Mouse (Mus musculus) 3134 (cell line): ENCODE results near the gene Kifc3.
"Not testable (repeated sequence)": the region's sequence is repeated elsewhere in the genome, so short reads cannot be mapped to it uniquely, and the experiment has no call there.

Experiments
- DNase-seq: peaks from one replicate; pipeline ENCODE4 v3.0.0-alpha.2; 2011; ENCODE audit warnings: low spot score; ENCODE audit not compliant: insufficient read length; ENCODE audit errors: extremely low read depth

Kifc3 gene

DNA sequence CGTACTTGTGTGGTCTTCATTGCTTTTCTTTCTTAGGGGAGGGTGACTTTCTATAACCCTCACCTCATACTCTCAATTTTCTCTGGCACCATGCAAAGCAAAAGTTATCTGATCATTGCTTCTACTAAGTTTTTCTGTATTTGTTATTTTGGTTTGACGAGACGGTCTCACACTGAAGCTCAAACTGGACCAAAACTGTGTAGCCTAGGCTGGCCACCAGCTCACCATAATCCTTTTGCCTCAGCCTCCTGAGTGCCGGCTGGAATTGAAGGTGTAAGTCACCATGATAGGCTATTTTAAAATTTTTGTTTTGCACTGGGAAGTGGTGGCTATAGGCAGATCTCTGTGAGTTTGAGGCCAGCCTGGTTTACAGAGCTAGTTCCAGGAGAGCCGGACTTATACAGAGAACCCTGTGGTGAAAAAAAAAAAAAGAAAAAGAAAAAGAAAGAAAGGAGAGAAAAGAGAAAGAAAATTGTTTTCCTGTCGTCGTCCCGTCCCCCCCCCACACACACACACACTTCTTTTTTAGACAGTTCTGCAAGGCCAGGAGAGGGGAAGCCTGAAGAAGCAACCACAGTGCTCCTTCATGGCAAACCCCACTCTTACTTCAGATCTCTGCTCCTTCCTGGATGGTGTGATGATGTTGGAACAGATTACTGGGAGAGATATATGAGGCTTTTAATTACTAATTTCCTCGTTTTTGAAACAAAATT, 870 bp upstream of the Kifc3 start:
- DNase-seq: no peak

GRCm38 (mm10) chr8:95202056-95202570, 499 bp downstream of the Kifc3 start:
- no peak for DNase-seq

DNA sequence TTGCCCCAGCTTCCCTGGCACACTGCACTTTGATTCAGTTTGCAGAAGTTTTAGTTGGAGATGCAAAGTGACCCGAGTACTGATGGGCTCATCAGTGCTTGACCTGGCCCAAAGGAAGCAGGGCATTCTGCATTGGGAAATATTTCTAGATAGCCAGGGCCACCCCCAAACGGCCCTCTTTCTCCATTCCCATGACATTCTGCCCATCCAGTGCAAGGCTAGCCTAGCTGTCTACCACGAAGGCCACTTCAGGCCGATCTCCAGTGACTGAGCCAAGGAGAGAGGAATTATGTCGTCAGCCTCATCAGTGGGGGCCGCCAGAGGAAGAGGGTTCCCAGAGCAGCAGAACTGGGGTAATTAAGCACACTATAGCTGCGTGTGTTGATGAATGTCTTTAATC, 1.1 kb downstream of the Kifc3 start:
- no peak for DNase-seq

GRCm38 (mm10) chr8:95200001-95200405, 2.6 kb downstream of the Kifc3 start:
- no peak for DNase-seq

GRCm38 (mm10) chr8:95195728-95196127, 6.9 kb downstream of the Kifc3 start:
- no peak for DNase-seq

DNA sequence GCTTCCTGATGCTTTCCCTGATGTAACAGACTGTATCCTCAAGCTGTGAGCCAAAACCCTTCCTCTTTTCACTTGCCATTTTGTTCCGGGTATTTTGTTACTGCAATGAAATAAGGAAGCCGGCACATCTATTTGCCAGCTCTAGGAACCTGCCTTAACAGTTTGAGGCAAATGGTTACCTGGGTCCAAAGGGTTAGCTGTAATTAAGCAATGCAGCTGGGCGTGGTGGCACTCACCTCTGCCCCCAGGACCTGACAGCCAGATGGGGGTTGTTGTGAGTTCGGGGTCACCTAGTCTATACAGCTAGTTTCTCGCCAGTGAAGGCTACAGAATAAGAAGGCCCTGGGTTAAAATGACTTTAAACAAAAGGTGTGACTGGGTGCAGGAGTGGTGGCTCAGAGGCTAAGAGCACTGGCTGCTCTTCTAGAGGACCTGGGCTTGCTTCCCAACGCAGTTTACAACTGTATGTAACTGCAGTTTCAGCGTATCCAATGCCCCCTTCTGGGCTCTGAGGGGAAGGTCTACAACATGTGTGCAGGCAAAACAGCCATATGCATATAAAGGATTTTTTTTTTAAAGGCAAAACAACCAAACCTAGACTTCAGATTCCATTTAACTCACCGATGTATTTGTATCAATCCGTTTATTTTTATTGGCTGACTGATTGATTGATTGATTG, 11.0 kb downstream of the Kifc3 start:
- DNase-seq: no peak

DNA sequence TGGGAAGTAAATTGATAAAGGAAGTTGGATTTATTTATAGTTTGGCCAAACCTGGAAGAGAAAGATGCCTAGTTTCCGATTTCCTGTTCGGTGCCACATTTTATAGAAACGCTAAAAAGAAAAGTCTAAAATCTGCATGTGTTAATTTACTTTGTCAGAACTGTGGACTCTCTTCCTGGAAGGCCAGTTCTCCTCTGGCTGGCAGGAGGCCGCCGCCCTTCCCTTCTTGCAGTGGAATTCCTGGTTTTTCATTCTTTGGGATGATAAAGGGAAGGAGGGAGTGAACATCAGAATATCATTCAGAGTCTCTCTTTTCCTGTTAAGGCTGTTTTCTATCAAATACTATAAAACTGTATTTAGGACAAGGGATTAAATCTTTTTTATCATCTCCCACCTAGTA, 15.0 kb downstream of the Kifc3 start:
- DNase-seq: no peak

- DNase-seq: no peak
These were observed 16.6 kb downstream of the Kifc3 start for GRCm38 (mm10) chr8:95185891-95186513.

- DNase-seq: no peak
These were observed 17.5 kb downstream of the Kifc3 start for GRCm38 (mm10) chr8:95185104-95185503.

- DNase-seq: no peak
These were observed 18.4 kb downstream of the Kifc3 start for GRCm38 (mm10) chr8:95184171-95184570.

GRCm38 (mm10) chr8:95181850-95182249, 20.8 kb downstream of the Kifc3 start:
- DNase-seq: no peak

DNA sequence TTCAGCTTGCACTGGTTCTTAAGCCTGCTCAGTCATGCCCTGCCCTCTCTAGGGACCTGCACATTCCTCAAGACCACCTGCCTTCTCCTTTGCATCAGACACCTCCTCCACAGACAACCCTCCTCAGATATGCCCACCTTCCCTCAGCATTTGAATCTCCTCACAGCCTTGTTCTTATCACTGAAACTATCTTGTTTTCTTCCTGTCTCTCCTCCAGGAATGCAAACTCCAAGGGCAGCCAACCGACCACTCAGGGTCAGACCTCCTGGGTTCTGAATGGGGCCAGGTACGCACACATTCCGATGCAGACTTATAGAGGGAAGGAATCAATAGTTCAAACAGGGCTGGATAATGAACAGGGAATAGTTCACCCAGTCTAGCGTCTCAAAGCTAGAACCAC, 24.4 kb downstream of the Kifc3 start:
- DNase-seq: no peak

DNA sequence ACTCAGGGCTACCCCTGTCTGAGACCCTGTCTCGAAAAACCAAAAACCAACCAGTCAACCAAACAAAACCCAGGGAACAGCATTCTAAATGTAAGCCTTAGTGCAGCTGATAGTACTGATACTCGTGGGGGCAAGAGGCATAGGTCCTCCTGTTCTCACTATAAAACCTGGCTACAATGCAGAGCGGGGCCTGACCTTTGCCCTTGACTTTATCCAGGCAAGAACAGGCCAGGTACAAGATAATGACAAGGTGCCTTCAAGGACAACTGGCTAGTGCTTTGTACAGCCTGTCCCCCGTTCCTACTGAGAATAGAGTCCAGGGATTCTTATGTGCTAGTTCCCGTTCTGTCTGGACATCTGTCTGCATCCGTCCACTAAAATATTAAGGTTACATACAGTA, 25.6 kb downstream of the Kifc3 start:
- no peak for DNase-seq

DNA sequence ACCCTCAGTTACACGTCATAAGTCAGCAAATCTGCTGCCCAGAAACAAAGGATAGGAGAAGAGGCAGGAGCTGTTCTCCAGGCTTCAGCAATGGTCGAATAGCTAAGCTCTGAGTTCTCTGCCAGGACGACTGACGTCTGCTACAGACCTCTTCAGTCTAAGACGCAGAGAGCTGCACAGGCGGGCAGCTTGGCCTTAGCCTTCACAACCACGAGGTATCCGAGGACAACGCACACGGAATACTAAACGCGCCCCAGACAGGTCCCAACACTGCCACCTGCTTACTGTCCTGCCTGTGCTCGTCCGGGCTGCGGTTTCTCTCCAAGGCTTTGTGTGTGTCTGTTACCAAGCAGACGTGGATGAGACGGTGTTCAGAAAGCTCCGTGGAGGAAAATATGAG, 26.8 kb downstream of the Kifc3 start:
- DNase-seq: no peak

DNA sequence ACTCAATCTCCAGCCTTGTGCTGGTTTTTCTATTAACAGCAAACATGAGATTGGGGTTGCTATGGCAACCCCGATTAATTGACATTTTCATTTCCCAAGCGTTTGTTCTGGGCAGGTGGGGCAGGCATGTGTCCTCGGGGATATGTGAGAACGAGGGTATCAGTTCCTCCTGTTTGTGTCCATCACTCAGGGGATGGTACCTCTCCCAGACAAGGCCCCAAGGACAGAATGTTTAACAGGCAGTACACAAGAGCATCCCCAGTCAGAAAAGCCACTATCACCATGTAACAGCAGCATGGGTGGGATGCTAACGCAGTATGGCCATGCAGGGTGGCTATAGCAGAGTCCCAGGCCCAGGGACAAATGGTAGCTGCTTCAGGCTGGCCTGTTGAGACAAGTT, 27.3 kb downstream of the Kifc3 start:
- no peak for DNase-seq

DNA sequence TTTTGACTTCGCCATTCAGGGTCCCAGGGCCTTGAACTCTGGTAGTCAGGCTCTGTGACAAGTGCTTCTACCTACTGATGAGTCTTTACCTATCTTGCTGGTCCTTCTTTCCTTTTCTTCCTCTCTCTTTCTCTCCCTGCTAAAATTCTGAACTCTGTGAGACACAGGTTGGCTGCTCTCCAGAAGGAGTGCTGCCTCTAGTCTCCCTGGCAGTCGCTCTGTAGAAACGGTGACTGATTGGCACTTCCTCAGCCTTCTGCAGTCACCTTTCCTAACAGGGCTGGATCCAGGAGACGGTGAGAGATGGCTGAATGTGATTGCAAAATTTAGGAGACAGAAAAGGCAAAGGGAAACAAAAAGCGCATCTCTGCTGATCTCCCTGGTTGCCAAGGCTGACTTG, 30.2 kb downstream of the Kifc3 start:
- no peak for DNase-seq

- peak; percentile 32 for DNase-seq
These were observed 34.9 kb downstream of the Kifc3 start for GRCm38 (mm10) chr8:95167726-95168125.

DNA sequence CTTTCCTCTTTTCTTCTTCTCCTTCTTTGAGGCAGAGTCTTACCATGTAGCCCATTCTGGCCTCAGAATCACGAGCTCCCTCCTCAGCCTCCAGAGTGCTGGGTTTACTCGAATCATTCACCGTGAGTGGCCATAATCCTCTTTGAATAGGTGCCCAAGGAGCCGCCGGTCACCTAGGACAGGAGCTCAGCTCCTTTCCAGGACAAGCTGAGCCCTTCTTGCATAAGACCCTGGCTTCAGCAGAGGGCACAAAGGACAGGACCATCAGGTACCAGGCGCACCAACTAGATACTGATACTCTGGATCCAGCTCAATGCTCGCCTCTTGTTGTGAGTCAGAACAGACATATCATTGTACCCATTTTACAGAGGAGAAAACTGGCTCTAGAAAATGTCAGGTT, 36.2 kb downstream of the Kifc3 start:
- no peak for DNase-seq

- DNase-seq: peak; percentile 63
These were observed 36.7 kb downstream of the Kifc3 start for GRCm38 (mm10) chr8:95165923-95166322.

DNA sequence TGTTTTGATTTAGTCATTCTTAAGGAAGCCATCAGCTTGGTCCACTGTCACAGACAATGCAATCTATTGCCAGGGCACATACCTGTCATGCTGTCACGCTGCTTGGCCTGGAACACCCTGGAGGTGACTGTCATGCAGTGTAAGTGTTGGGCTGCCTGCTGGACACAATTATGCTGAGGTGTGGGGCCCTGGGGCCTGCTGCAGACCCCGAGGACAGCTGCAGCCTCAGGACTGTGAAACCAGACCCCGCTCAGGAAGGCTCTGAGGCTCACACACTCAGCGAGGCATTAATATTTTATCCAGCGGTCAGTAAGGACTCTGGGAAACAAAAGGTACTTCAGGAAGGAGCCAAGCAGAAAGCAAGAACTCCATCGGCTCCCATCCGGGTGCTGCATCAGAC, 38.1 kb downstream of the Kifc3 start:
- no peak for DNase-seq

GRCm38 (mm10) chr8:95163969-95164368, 38.6 kb downstream of the Kifc3 start:
- not testable (repeated sequence) for DNase-seq

GRCm38 (mm10) chr8:95162785-95163184, 39.8 kb downstream of the Kifc3 start:
- DNase-seq: no peak
